Mouse (Mus musculus): Measurements from ENCODE around the gene Dcxr. TPM values are rescaled to one million over a fixed set of nuclear protein-coding genes. Genes with fewer than 3 reads are reported as not detected.

Gene Dcxr
- polyA plus RNA-seq, 1 experiment from 2014 or later, result 25.8 TPM

GRCm38 (mm10) chr11:120761811-120762671, 35.0 kb upstream of the Dcxr start:
- Histone ChIP-seq H3K4me3 (ENCODE audit: low read depth, low read length) (no peak overlapping the region), H3K36me3 (ENCODE audit: control insufficient read depth, insufficient read depth, low read length) (no peaks in the 10 kb centered on the region), H3K9ac (ENCODE audit: low read length) (no peak overlapping the region), H3K27ac (ENCODE audit: low read depth) (peak overlapping the region; percentile 57; the same call in 1 of the 2 replicates), H3K4me2 (ENCODE audit: low read length) (0 out of 2 replicates have a peak overlapping the region, but pooled peaks have one; percentile 29), H3K9me3 (ENCODE audit: control insufficient read depth, low read length) (peaks cover 12% of the 10 kb centered on the region), H3K27me3 (replicated peaks; ENCODE audit: control insufficient read depth, insufficient read depth, low read length) (no peaks in the 10 kb centered on the region), H3K4me1 (replicated peaks; ENCODE audit: control insufficient read depth, insufficient read depth, low read length) (no peaks in the 10 kb centered on the region)
- DNase-seq (ENCODE audit: low spot score), result no peak
- WGBS, result 65% methylated on average over 14 of the region's 14 CpGs
- peak; percentile 70 for ATAC-seq (replicated peaks; ENCODE audit: low FRiP score, low TSS enrichment, low read depth)

GRCm38 (mm10) chr11:120760236-120760635, 33.2 kb upstream of the Dcxr start:
- WGBS, result 85% methylated on average over 9 of the region's 9 CpGs
- no peak overlapping the region for H3K4me3 ChIP-seq (ENCODE audit: low read depth, low read length)
- no peak overlapping the region for H3K9ac ChIP-seq (ENCODE audit: low read length)
- H3K9me3 ChIP-seq (ENCODE audit: control insufficient read depth, low read length), result peaks cover 12% of the 10 kb centered on the region
- H3K4me1 ChIP-seq (replicated peaks; ENCODE audit: control insufficient read depth, insufficient read depth, low read length), result no peaks in the 10 kb centered on the region
- no peak for DNase-seq (ENCODE audit: low spot score)
- no peak overlapping the region for H3K4me2 ChIP-seq (ENCODE audit: low read length)
- no peaks in the 10 kb centered on the region for H3K27me3 ChIP-seq (replicated peaks; ENCODE audit: control insufficient read depth, insufficient read depth, low read length)
- no peak overlapping the region for H3K27ac ChIP-seq (ENCODE audit: low read depth)
- H3K36me3 ChIP-seq (ENCODE audit: control insufficient read depth, insufficient read depth, low read length), result no peaks in the 10 kb centered on the region
- ATAC-seq (replicated peaks; ENCODE audit: low FRiP score, low TSS enrichment, low read depth), result no peak

- ATAC-seq (replicated peaks; ENCODE audit: low FRiP score, low TSS enrichment, low read depth) (no peak), DNase-seq (ENCODE audit: low spot score) (no peak)
- Histone ChIP-seq H3K4me3 (ENCODE audit: low read depth, low read length) (no peak overlapping the region), H3K9ac (ENCODE audit: low read length) (no peak overlapping the region), H3K27me3 (replicated peaks; ENCODE audit: control insufficient read depth, insufficient read depth, low read length) (no peaks in the 10 kb centered on the region), H3K4me2 (ENCODE audit: low read length) (no peak overlapping the region), H3K4me1 (replicated peaks; ENCODE audit: control insufficient read depth, insufficient read depth, low read length) (no peaks in the 10 kb centered on the region), H3K27ac (ENCODE audit: low read depth) (no peak overlapping the region), H3K36me3 (ENCODE audit: control insufficient read depth, insufficient read depth, low read length) (no peaks in the 10 kb centered on the region), H3K9me3 (ENCODE audit: control insufficient read depth, low read length) (no peaks in the 10 kb centered on the region)
- WGBS, result 73% methylated on average over 4 of the region's 4 CpGs
Measured at GRCm38 (mm10) chr11:120751606-120752005, 24.5 kb upstream of the Dcxr start.

GRCm38 (mm10) chr11:120749430-120749829, 22.3 kb upstream of the Dcxr start:
- 58% methylated on average over 8 of the region's 8 CpGs for WGBS
- DNase-seq (ENCODE audit: low spot score), result no peak
- Histone ChIP-seq H3K36me3 (ENCODE audit: control insufficient read depth, insufficient read depth, low read length) (no peaks in the 10 kb centered on the region), H3K4me2 (ENCODE audit: low read length) (no peak overlapping the region), H3K4me3 (ENCODE audit: low read depth, low read length) (no peak overlapping the region), H3K27me3 (replicated peaks; ENCODE audit: control insufficient read depth, insufficient read depth, low read length) (no peaks in the 10 kb centered on the region), H3K9ac (ENCODE audit: low read length) (no peak overlapping the region), H3K4me1 (replicated peaks; ENCODE audit: control insufficient read depth, insufficient read depth, low read length) (no peaks in the 10 kb centered on the region), H3K27ac (ENCODE audit: low read depth) (no peak overlapping the region), H3K9me3 (ENCODE audit: control insufficient read depth, low read length) (no peaks in the 10 kb centered on the region)
- ATAC-seq (replicated peaks; ENCODE audit: low FRiP score, low TSS enrichment, low read depth), result no peak

- 81% methylated on average over 4 of the region's 4 CpGs for WGBS
- Histone ChIP-seq H3K4me2 (ENCODE audit: low read length) (no peak overlapping the region), H3K27me3 (replicated peaks; ENCODE audit: control insufficient read depth, insufficient read depth, low read length) (no peaks in the 10 kb centered on the region), H3K9me3 (ENCODE audit: control insufficient read depth, low read length) (no peaks in the 10 kb centered on the region), H3K9ac (ENCODE audit: low read length) (no peak overlapping the region), H3K27ac (ENCODE audit: low read depth) (no peak overlapping the region), H3K36me3 (ENCODE audit: control insufficient read depth, insufficient read depth, low read length) (no peaks in the 10 kb centered on the region), H3K4me3 (ENCODE audit: low read depth, low read length) (no peak overlapping the region), H3K4me1 (replicated peaks; ENCODE audit: control insufficient read depth, insufficient read depth, low read length) (no peaks in the 10 kb centered on the region)
- DNase-seq (ENCODE audit: low spot score) (no peak), ATAC-seq (replicated peaks; ENCODE audit: low FRiP score, low TSS enrichment, low read depth) (no peak)
Measured at GRCm38 (mm10) chr11:120747974-120748373, 20.9 kb upstream of the Dcxr start.

- Histone ChIP-seq H3K27me3 (replicated peaks; ENCODE audit: control insufficient read depth, insufficient read depth, low read length) (no peaks in the 10 kb centered on the region), H3K27ac (ENCODE audit: low read depth) (no peak overlapping the region), H3K4me2 (ENCODE audit: low read length) (no peak overlapping the region), H3K4me3 (ENCODE audit: low read depth, low read length) (no peak overlapping the region), H3K9ac (ENCODE audit: low read length) (no peak overlapping the region), H3K36me3 (ENCODE audit: control insufficient read depth, insufficient read depth, low read length) (no peaks in the 10 kb centered on the region), H3K4me1 (replicated peaks; ENCODE audit: control insufficient read depth, insufficient read depth, low read length) (no peaks in the 10 kb centered on the region), H3K9me3 (ENCODE audit: control insufficient read depth, low read length) (no peaks in the 10 kb centered on the region)
- DNase-seq (ENCODE audit: low spot score) (no peak), ATAC-seq (replicated peaks; ENCODE audit: low FRiP score, low TSS enrichment, low read depth) (no peak)
- WGBS, result 73% methylated on average over 7 of the region's 7 CpGs
Measured at GRCm38 (mm10) chr11:120744121-120744701, 17.1 kb upstream of the Dcxr start.

GRCm38 (mm10) chr11:120740981-120741380, 13.9 kb upstream of the Dcxr start:
- WGBS, result 88% methylated on average over 5 of the region's 5 CpGs
- Histone ChIP-seq H3K27me3 (replicated peaks; ENCODE audit: control insufficient read depth, insufficient read depth, low read length) (no peaks in the 10 kb centered on the region), H3K36me3 (ENCODE audit: control insufficient read depth, insufficient read depth, low read length) (no peaks in the 10 kb centered on the region), H3K4me1 (replicated peaks; ENCODE audit: control insufficient read depth, insufficient read depth, low read length) (no peaks in the 10 kb centered on the region), H3K4me2 (ENCODE audit: low read length) (no peak overlapping the region), H3K27ac (ENCODE audit: low read depth) (no peak overlapping the region), H3K4me3 (ENCODE audit: low read depth, low read length) (no peak overlapping the region), H3K9me3 (ENCODE audit: control insufficient read depth, low read length) (no peaks in the 10 kb centered on the region), H3K9ac (ENCODE audit: low read length) (no peak overlapping the region)
- DNase-seq (ENCODE audit: low spot score) (no peak), ATAC-seq (replicated peaks; ENCODE audit: low FRiP score, low TSS enrichment, low read depth) (no peak)

GRCm38 (mm10) chr11:120736424-120736823, 9.3 kb upstream of the Dcxr start:
- no peaks in the 10 kb centered on the region for H3K36me3 ChIP-seq (ENCODE audit: control insufficient read depth, insufficient read depth, low read length)
- 74% methylated on average over 6 of the region's 6 CpGs for WGBS

More at GRCm38 (mm10) chr11:120736424-120736823, 9.3 kb upstream of the Dcxr start:
- Histone ChIP-seq H3K4me3 (ENCODE audit: low read depth, low read length) (no peak overlapping the region), H3K27ac (ENCODE audit: low read depth) (no peak overlapping the region), H3K4me2 (ENCODE audit: low read length) (no peak overlapping the region), H3K27me3 (replicated peaks; ENCODE audit: control insufficient read depth, insufficient read depth, low read length) (no peaks in the 10 kb centered on the region), H3K9me3 (ENCODE audit: control insufficient read depth, low read length) (no peaks in the 10 kb centered on the region), H3K9ac (ENCODE audit: low read length) (no peak overlapping the region), H3K4me1 (replicated peaks; ENCODE audit: control insufficient read depth, insufficient read depth, low read length) (no peaks in the 10 kb centered on the region)
- ATAC-seq (replicated peaks; ENCODE audit: low FRiP score, low TSS enrichment, low read depth) (no peak), DNase-seq (ENCODE audit: low spot score) (no peak)
